Mouse (Mus musculus) MEL (cell line): ENCODE measurements around the gene Ube2e3. TPM values are rescaled to one million over a fixed set of nuclear protein-coding genes. Genes with fewer than 3 reads are reported as not detected.

Experiments
- DNase-seq: peaks from one replicate; pipeline ENCODE4 v3.0.0; 2011; ENCODE audit warnings: low read depth, low spot score
- H3K27ac ChIP-seq: 2 replicates; pipeline ENCODE4 v1.5.1; 2012; ENCODE audit warnings: low read depth, mild to moderate bottlenecking, control low read depth, low read length, moderate library complexity; ENCODE audit not compliant: control insufficient read depth
- H3K27me3 ChIP-seq, 2 experiments: fragments of 150-350 bp in 1 of 2; sonication (generic) in 1 of 2; 2 replicates each; pipeline ENCODE4 v1.6.1; 2012; ENCODE audit warnings: low read length in 2 of 2, mild to moderate bottlenecking in 2 of 2, improper control_type of control experiment in 1 of 2, moderate library complexity in 1 of 2; ENCODE audit not compliant: insufficient read depth in 2 of 2, control insufficient read depth in 1 of 2
- H3K36me3 ChIP-seq, 2 experiments: 2 replicates each; pipeline ENCODE4 v1.6.1; 2012 to 2014; ENCODE audit warnings: low read length in 2 of 2, improper control_type of control experiment in 1 of 2, inconsistent platforms in 1 of 2, mild to moderate bottlenecking in 1 of 2; ENCODE audit not compliant: insufficient read depth in 2 of 2, control insufficient read depth in 1 of 2
- H3K4me1 ChIP-seq, 2 experiments: fragments of 150-350 bp in 1 of 2; sonication (generic) in 1 of 2; 2 replicates each; pipeline ENCODE4 v1.6.1; 2012; ENCODE audit warnings: low read length in 2 of 2, improper control_type of control experiment in 1 of 2, mild to moderate bottlenecking in 1 of 2; ENCODE audit not compliant: insufficient read depth in 2 of 2, control insufficient read depth in 1 of 2
- H3K4me3 ChIP-seq, 2 experiments: fragments of 150-350 bp in 1 of 2; sonication (generic) in 1 of 2; 2 replicates each; pipeline ENCODE4 v1.5.1; 2012; ENCODE audit warnings: low read depth in 2 of 2, low read length in 2 of 2, mild to moderate bottlenecking in 2 of 2, moderate library complexity in 2 of 2, control low read depth in 1 of 2, improper control_type of control experiment in 1 of 2; ENCODE audit not compliant: control insufficient read depth in 1 of 2, insufficient read depth in 1 of 2
- H3K79me2 ChIP-seq: 2 replicates; pipeline ENCODE4 v1.6.1; 2012; ENCODE audit warnings: mild to moderate bottlenecking, low read length, moderate library complexity; ENCODE audit not compliant: control insufficient read depth, poor library complexity, insufficient read depth
- H3K9ac ChIP-seq: 2 replicates; pipeline ENCODE4 v1.6.1; 2012; ENCODE audit warnings: low read depth, mild to moderate bottlenecking, control low read depth, low read length, moderate library complexity; ENCODE audit not compliant: control insufficient read depth, poor library complexity, severe bottlenecking
- H3K9me3 ChIP-seq: fragments of 150-350 bp; sonication (generic); replicated peaks from 2 replicates; pipeline ENCODE4 v1.6.1; 2012; ENCODE audit warnings: mild to moderate bottlenecking, low read length, improper control_type of control experiment, moderate library complexity; ENCODE audit not compliant: insufficient read depth
- BHLHE40 ChIP-seq: IDR thresholded peaks from 2 replicates; pipeline ENCODE4 v1.6.1; 2012; ENCODE audit warnings: low read depth, mild to moderate bottlenecking, inconsistent platforms, low read length, improper control_type of control experiment, borderline replicate concordance
- CTCF ChIP-seq, 3 experiments: IDR thresholded peaks in 2 of 3; conservative IDR thresholded peaks in 1 of 3; 2 replicates each; pipeline ENCODE4 v1.5.1; 2011 to 2012; ENCODE audit warnings: low read length in 3 of 3, low read depth in 2 of 3, mild to moderate bottlenecking in 2 of 3, improper control_type of control experiment in 1 of 3, inconsistent platforms in 1 of 3, mixed read lengths in 1 of 3, moderate library complexity in 1 of 3; ENCODE audit not compliant: control insufficient read depth in 1 of 3, insufficient read depth in 1 of 3, poor library complexity in 1 of 3, severe bottlenecking in 1 of 3
- EP300 ChIP-seq, 2 experiments: IDR thresholded peaks; 2 replicates each; pipeline ENCODE4 v1.6.1; 2011; ENCODE audit warnings: improper control_type of control experiment in 2 of 2, low read length in 2 of 2, low read depth in 1 of 2, mild to moderate bottlenecking in 1 of 2
- MEF2A ChIP-seq: IDR thresholded peaks from 2 replicates; pipeline ENCODE4 v1.6.1; 2014; ENCODE audit warnings: low read depth, mild to moderate bottlenecking, inconsistent platforms, low read length, improper control_type of control experiment; ENCODE audit not compliant: poor library complexity, insufficient replicate concordance, severe bottlenecking; ENCODE audit errors: extremely low read depth
- MYB ChIP-seq: IDR thresholded peaks from 2 replicates; pipeline ENCODE4 v1.6.1; 2011; ENCODE audit warnings: mild to moderate bottlenecking, low read depth, low read length, improper control_type of control experiment
- NELFE ChIP-seq: IDR thresholded peaks from 2 replicates; pipeline ENCODE4 v1.6.1; 2011; ENCODE audit warnings: low read depth, low read length, improper control_type of control experiment
- POLR2A ChIP-seq, 2 experiments: IDR thresholded peaks; 2 replicates each; pipeline ENCODE4 v1.6.1; 2011 to 2012; ENCODE audit warnings: low read length in 2 of 2, mild to moderate bottlenecking in 2 of 2, control low read depth in 1 of 2, improper control_type of control experiment in 1 of 2, low read depth in 1 of 2, moderate library complexity in 1 of 2; ENCODE audit not compliant: control insufficient read depth in 1 of 2, insufficient read depth in 1 of 2, poor library complexity in 1 of 2
- SIN3A ChIP-seq: IDR thresholded peaks from 2 replicates; pipeline ENCODE4 v1.6.1; 2012; ENCODE audit warnings: low read length, improper control_type of control experiment, inconsistent platforms
- ZC3H11A ChIP-seq: IDR thresholded peaks from 2 replicates; pipeline ENCODE4 v1.6.1; 2012; ENCODE audit warnings: low read depth, mild to moderate bottlenecking, inconsistent platforms, low read length, improper control_type of control experiment
- ZNF384 ChIP-seq: IDR thresholded peaks from 2 replicates; pipeline ENCODE4 v1.6.1; 2012; ENCODE audit warnings: low read depth, mild to moderate bottlenecking, inconsistent platforms, low read length, improper control_type of control experiment
- polyA plus RNA-seq, 2 experiments: library from polyadenylated mRNA; stranded (reverse) in 1 of 2; unstranded in 1 of 2; fragments of >175 nt in 1 of 2; fragments of >200 nt in 1 of 2; gene quantifications; 2 replicates each; pipeline versions ENCODE4 v1.2.1 to v1.2.4; 2012; ENCODE audit warnings: low replicate concordance in 2 of 2, low read depth in 1 of 2; ENCODE audit not compliant: insufficient read length in 2 of 2, insufficient read depth in 1 of 2, missing spikeins in 1 of 2
- total RNA-seq: library from RNA; depleted of rRNA; stranded (reverse); fragments of 300-350 nt; gene quantifications from 2 replicates; pipeline ENCODE4 v1.2.3, GENCODE M21; 2012

Gene Ube2e3
- total and polyA plus RNA-seq, 3 experiments: 41.9 to 160 (median 99.4) TPM

- peak; percentile 23; the same call in 1 of the 2 replicates for TF ChIP-seq BHLHE40
- 0 out of 2 replicates have a peak, but pooled peaks have one; percentile 15 for TF ChIP-seq MYB
- TF ChIP-seq POLR2A (IDR thresholded peaks at IDR 0.05; ENCODE audit: control insufficient read depth in 1 of 2, insufficient read depth in 1 of 2, low read depth in 1 of 2, low read length in 2 of 2, poor library complexity in 1 of 2): no peak
- TF ChIP-seq ZNF384: no peak
- no peak for TF ChIP-seq EP300 (IDR thresholded peaks at IDR 0.05; ENCODE audit: low read depth in 1 of 2, low read length in 2 of 2)
- H3K27ac ChIP-seq: peak overlapping the region; percentile 65
- DNase-seq: peak; percentile 59
- no peaks in the 10 kb centered on the region for H3K9me3 ChIP-seq
- peak overlapping the region; percentile 55 for H3K9ac ChIP-seq
- peak overlapping the region; percentile 53 to 71 for H3K4me3 ChIP-seq
- H3K27me3 ChIP-seq: no peaks in the 10 kb centered on the region
- peaks cover 0 to 22% of the 10 kb centered on the region in 2 experiments; a peak in 2 of 4 replicates for H3K36me3 ChIP-seq
- H3K4me1 ChIP-seq: peaks cover 5% of the 10 kb centered on the region in 2 experiments; a peak in 3 of 4 replicates
- no peaks in the 10 kb centered on the region for H3K79me2 ChIP-seq
Measured at GRCm38 (mm10) chr2:78845274-78845673, 22.6 kb upstream of the Ube2e3 start.

GRCm38 (mm10) chr2:78845717-78846116 is 22.2 kb upstream of the Ube2e3 start:
- peaks cover 0 to 19% of the 10 kb centered on the region in 2 experiments; a peak in 2 of 4 replicates for H3K36me3 ChIP-seq
- H3K27me3 ChIP-seq: no peaks in the 10 kb centered on the region
- peak; percentile 65 for DNase-seq
- no peaks in the 10 kb centered on the region for H3K9me3 ChIP-seq
- TF ChIP-seq BHLHE40: no peak
- TF ChIP-seq NELFE: no peak; the same call in 1 of the 2 replicates
- peak in 1 of 2 experiments; percentile 37; a peak in 1 of 4 replicates for TF ChIP-seq POLR2A (IDR thresholded peaks at IDR 0.05; ENCODE audit: control insufficient read depth in 1 of 2, insufficient read depth in 1 of 2, low read depth in 1 of 2, low read length in 2 of 2, poor library complexity in 1 of 2)
- TF ChIP-seq SIN3A: peak; percentile 23; the same call in 1 of the 2 replicates
- no peak for TF ChIP-seq MEF2A
- TF ChIP-seq CTCF (IDR thresholded peaks at IDR 0.05 in 2 of 3, conservative IDR thresholded peaks at IDR 0.05 in 1 of 3; ENCODE audit: control insufficient read depth in 1 of 3, insufficient read depth in 1 of 3, low read depth in 2 of 3, low read length in 3 of 3, poor library complexity in 1 of 3, severe bottlenecking in 1 of 3): no peak
- TF ChIP-seq, all 39 proteins: peak for 2
- Histone ChIP-seq H3K79me2 (no peaks in the 10 kb centered on the region), H3K4me3 (peak overlapping the region; percentile 53 to 71), H3K9ac (peak overlapping the region; percentile 55), H3K27ac (peak overlapping the region; percentile 65), H3K4me1 (peaks cover 5% of the 10 kb centered on the region in 2 experiments; a peak in 3 of 4 replicates)

- no peak for TF ChIP-seq POLR2A (IDR thresholded peaks at IDR 0.05; ENCODE audit: control insufficient read depth in 1 of 2, insufficient read depth in 1 of 2, low read depth in 1 of 2, low read length in 2 of 2, poor library complexity in 1 of 2)
- TF ChIP-seq MEF2A: no peak
- no peak for TF ChIP-seq ZC3H11A
- DNase-seq: no peak
- H3K36me3 ChIP-seq: peaks cover 0 to 14% of the 10 kb centered on the region in 2 experiments; a peak in 2 of 4 replicates
- H3K27me3 ChIP-seq: no peaks in the 10 kb centered on the region
- H3K4me1 ChIP-seq: peaks cover 9 to 13% of the 10 kb centered on the region in 2 experiments
- no peak overlapping the region for H3K27ac ChIP-seq
- no peaks in the 10 kb centered on the region for H3K9me3 ChIP-seq
- no peak overlapping the region for H3K9ac ChIP-seq
- no peaks in the 10 kb centered on the region for H3K79me2 ChIP-seq
- H3K4me3 ChIP-seq: no peak overlapping the region
Measured at GRCm38 (mm10) chr2:78854315-78854714, 13.6 kb upstream of the Ube2e3 start.
